Mouse (Mus musculus) hindbrain, embryonic 16.5 days (tissue): ENCODE measurements at regions not wholly inside any gene's neighbourhood (a gene's known extent, or its start where the extent isn't known, plus 50 kb on each side); places are given as distances from the start of the nearest gene placed in this dataset.

Source experiments
- ATAC-seq: fragments of 200-750 bp; cut with Nextera tagmentation; 2 replicates; pipeline ENCODE4 v1.8.0; 2017; ENCODE audit warnings: moderate TSS enrichment, moderate library complexity
- H3K27ac ChIP-seq: fragments of 300-500 bp; sonication (generic); 2 replicates; pipeline ENCODE4 v1.5.1; 2014; ENCODE audit warnings: low read depth, mild to moderate bottlenecking, control low read depth, low read length, moderate library complexity
- H3K27me3 ChIP-seq: fragments of 300-500 bp; sonication (generic); replicated peaks from 2 replicates; pipeline ENCODE4 v1.6.1; 2014; ENCODE audit warnings: low read length; ENCODE audit not compliant: control insufficient read depth, insufficient read depth
- H3K36me3 ChIP-seq: fragments of 300-500 bp; sonication (generic); 2 replicates; pipeline ENCODE4 v1.6.1; 2014; ENCODE audit warnings: mild to moderate bottlenecking, low read length, moderate library complexity, mixed read lengths; ENCODE audit not compliant: control insufficient read depth, insufficient read depth
- H3K4me1 ChIP-seq: fragments of 300-500 bp; sonication (generic); 2 replicates; pipeline ENCODE4 v1.6.1; 2014; ENCODE audit warnings: low read depth, low read length; ENCODE audit not compliant: control insufficient read depth, insufficient read depth
- H3K4me2 ChIP-seq: fragments of 300-500 bp; sonication (generic); 2 replicates; pipeline ENCODE4 v1.6.1; 2014; ENCODE audit warnings: mild to moderate bottlenecking, low read length, control low read depth, moderate library complexity
- H3K4me3 ChIP-seq: fragments of 300-500 bp; sonication (generic); 2 replicates; pipeline ENCODE4 v1.5.1; 2014; ENCODE audit warnings: mild to moderate bottlenecking, low read length, control low read depth, moderate library complexity
- H3K9ac ChIP-seq: fragments of 300-500 bp; sonication (generic); 2 replicates; pipeline ENCODE4 v1.6.1; 2014; ENCODE audit warnings: low read depth, mild to moderate bottlenecking, control low read depth, low read length, moderate library complexity
- H3K9me3 ChIP-seq: fragments of 300-500 bp; sonication (generic); 2 replicates; pipeline ENCODE4 v1.6.1; 2014; ENCODE audit warnings: mild to moderate bottlenecking, low read length, moderate library complexity; ENCODE audit not compliant: control insufficient read depth
- WGBS: fragments of 180-500 bp; shearing (Covaris S2); extraction: QIAGEN DNeasy Blood & Tissue Kit; methylation state at CpG from one replicate; pipeline ENCODE4 v1.1.7; 2014; 5-methylcytosine and 5-hydroxymethylcytosine counted together

GRCm38 (mm10) chr14:31970245-31970830, 58.5 kb upstream of the Galnt15 start:
- H3K36me3 ChIP-seq: no peaks in the 10 kb centered on the region
- no peak overlapping the region for H3K4me3 ChIP-seq
- WGBS: 94% methylated on average over 3 of the region's 3 CpGs
- ATAC-seq: no peak
- H3K4me2 ChIP-seq: no peak overlapping the region
- no peaks in the 10 kb centered on the region for H3K4me1 ChIP-seq
- H3K9ac ChIP-seq: no peak overlapping the region
- H3K27me3 ChIP-seq: no peaks in the 10 kb centered on the region
- no peak overlapping the region for H3K27ac ChIP-seq
- no peaks in the 10 kb centered on the region for H3K9me3 ChIP-seq

- ATAC-seq: no peak
- no peak overlapping the region for H3K9ac ChIP-seq
- no peaks in the 10 kb centered on the region for H3K27me3 ChIP-seq
- no peaks in the 10 kb centered on the region for H3K36me3 ChIP-seq
- H3K4me3 ChIP-seq: no peak overlapping the region
- H3K27ac ChIP-seq: no peak overlapping the region
- H3K9me3 ChIP-seq: no peaks in the 10 kb centered on the region
- WGBS: 96% methylated on average over 9 of the region's 9 CpGs
- H3K4me2 ChIP-seq: no peak overlapping the region
- H3K4me1 ChIP-seq: no peaks in the 10 kb centered on the region
Observed at GRCm38 (mm10) chr14:31970851-31971250, 57.9 kb upstream of the Galnt15 start.

- no peaks in the 10 kb centered on the region for H3K36me3 ChIP-seq
- no peak overlapping the region for H3K27ac ChIP-seq
- ATAC-seq: no peak
- no peaks in the 10 kb centered on the region for H3K9me3 ChIP-seq
- WGBS: 91% methylated on average over 4 of the region's 4 CpGs
- H3K27me3 ChIP-seq: no peaks in the 10 kb centered on the region
- no peaks in the 10 kb centered on the region for H3K4me1 ChIP-seq
- H3K9ac ChIP-seq: no peak overlapping the region
- no peak overlapping the region for H3K4me2 ChIP-seq
- no peak overlapping the region for H3K4me3 ChIP-seq
Observed at GRCm38 (mm10) chr14:31973702-31974101, 55.1 kb upstream of the Galnt15 start.

- Histone ChIP-seq H3K27me3 (no peaks in the 10 kb centered on the region), H3K4me3 (no peak overlapping the region), H3K9ac (no peak overlapping the region), H3K36me3 (no peaks in the 10 kb centered on the region), H3K9me3 (no peaks in the 10 kb centered on the region), H3K4me2 (no peak overlapping the region), H3K27ac (no peak overlapping the region), H3K4me1 (no peaks in the 10 kb centered on the region)
- 83% methylated on average over 4 of the region's 4 CpGs for WGBS
- ATAC-seq: no peak
Observed at GRCm38 (mm10) chr14:31978196-31978595, 50.6 kb upstream of the Galnt15 start.

- Histone ChIP-seq H3K4me1 (no peaks in the 10 kb centered on the region), H3K27ac (no peak overlapping the region), H3K27me3 (no peaks in the 10 kb centered on the region), H3K9ac (no peak overlapping the region), H3K36me3 (no peaks in the 10 kb centered on the region), H3K4me3 (no peak overlapping the region), H3K4me2 (no peak overlapping the region), H3K9me3 (no peaks in the 10 kb centered on the region)
- no peak for ATAC-seq
- WGBS: 76% methylated on average over 3 of the region's 3 CpGs
Observed at GRCm38 (mm10) chr14:31978690-31979089, 50.1 kb upstream of the Galnt15 start.
